Mouse (Mus musculus): ENCODE results near the gene S100a3.
A peak's percentile ranks its signal among the peaks of the same experiment; 100 is the strongest.

The S100a3 gene

DNA sequence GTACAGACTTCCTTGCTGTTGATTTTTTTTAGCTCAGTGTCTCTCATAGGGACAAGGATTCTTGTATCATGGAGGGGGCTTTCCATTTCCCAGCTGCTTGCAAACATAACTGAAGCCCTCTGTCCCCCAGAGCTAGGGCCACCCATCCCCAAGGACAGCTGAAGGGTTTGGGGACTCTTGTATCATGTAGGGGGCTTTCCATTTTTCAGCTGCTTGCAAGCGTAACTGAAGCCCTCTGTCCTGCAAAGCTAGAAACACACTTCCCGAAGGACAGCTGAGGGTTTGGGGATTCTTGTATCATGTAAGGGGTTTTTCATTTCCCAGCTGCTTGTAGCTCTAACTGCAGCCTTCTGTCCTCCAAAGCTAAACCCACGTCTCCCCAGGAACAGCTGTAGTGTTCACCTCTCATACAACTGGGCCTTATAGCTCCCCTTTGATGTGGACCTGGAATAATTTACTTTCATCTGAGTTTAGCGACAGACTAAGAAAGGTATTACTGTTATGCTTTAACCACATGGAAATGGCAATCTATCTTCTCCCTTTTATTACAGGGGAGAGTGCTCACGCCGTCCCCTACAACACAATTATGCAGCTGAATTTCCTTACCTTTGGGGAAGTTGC lies at the start of gene S100a3:
TSS of gene S100a3 (plus strand) at position 571 of the 621 bp plus-strand sequence.
- DNase-seq = no peak

DNA sequence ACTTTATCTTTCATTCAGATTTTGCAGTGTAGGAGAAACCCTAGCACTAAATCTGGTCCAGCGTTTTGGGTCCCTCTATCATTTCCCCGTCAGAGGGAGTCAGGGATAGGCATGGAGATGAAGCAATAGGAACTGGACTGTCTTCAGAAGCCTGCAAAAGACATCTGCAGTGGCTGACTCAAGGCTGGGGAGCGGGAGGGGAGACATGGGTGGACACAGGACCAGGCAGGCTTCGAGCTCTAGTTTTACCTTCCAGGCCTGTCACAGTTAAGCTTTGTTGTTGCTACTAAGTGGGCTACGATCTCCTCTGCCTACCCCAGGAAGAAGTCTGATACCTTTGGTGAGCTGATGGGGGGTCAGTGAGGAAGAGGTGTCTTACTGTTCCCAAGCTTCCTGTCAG lies 48.1 kb upstream of the S100a3 start:
- DNase-seq = no peak

DNA sequence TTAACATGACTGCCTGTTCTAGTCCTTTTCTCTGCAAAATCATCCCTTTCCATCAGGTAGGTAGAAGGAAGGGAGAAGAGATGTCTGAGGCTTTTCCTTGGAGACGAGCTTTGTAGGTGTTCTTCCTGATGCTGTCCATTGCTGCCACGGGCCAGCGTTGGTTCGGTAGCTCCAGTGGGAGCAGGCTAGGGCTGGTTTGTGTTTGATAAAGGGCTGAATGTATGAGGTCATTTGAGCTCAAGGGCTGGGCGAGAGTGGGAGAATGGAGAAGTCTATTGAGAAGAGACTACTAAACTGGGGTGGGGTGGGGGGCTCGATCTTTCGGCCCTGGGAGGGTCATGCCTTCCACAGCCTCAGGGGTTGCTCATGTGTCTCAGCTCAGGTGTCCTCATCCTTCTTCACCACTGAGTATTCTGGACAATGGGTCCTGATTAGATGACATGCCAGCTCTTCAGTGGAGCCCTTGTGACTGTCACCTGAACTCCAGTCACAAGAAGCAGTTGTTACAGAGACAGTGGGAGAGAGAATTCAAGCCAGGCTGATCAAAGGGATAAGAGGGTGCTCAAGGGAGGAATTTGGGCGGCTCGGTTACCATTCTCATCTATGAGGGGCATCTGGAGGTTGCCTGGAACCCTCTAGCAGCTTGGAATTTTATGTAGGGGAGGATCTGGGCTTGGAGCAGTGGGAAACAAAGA lies 47.3 kb upstream of the S100a3 start:
- DNase-seq = no peak

DNA sequence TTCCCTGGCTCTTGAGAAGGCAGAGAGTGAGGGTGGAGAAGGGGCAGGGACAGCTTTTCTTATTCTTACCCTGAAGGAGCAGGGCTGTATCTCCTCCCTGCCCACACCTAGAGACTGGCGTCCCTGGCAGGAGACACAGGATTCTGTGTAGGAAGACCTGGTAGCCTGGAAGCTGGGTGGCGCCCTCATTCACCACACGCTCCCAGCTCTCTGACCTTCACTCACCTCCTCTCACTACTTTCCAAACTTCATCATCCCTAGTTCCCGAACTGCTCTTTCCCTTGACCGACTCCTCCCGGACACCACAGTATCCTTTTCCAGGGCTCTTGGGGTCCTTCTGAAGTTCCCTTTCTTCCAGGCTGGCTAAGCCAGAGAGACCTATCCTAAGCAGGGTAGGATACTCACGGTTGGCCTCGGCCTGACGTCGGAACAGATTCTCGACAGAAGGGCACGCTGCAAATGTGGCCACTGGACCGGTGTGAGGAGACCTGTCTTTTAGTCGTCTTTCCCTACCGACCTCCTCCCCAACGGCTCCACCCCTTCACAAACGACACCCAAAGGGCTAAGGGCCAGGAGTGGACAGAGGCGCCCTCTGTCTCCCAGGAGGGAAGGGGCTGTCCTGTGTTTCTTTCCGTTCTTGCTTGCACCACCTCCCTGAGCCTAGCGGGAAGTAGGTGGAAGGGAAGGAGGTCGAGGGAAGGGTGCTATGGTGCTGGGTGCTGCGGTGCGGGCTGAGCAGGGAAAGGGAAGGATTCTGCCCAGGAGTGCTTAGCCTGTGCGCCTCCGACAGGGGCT lies 46.4 kb upstream of the S100a3 start, which contains the start of the genes S100a1 and S100a13:
TSS of gene S100a1 (minus strand) at position 597 of the 795 bp plus-strand sequence.
TSS of gene S100a13 (plus strand) at position 640 of the 795 bp plus-strand sequence.
- DNase-seq = peak in 1 of 2 experiments; percentile 33

DNA sequence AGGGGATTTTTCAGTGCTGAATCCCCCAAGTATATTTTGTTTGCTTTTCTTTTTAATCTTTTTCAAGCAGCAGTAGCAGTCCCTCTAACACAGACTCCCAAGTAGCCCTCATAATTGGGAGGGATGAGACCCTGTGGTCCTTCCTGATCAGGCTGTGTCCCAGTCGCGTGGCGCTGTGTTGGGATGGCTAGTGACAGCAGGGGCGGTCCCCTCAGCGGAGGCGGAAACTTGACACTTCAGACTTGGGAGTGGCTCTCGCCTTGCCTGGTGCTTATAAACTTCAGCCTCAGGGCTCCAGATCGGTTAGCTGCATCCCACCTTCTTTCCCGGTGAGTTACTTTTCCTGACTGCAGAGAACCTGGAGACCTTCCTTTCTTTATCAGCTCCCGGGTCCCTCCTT lies 45.7 kb upstream of the S100a3 start:
- no peak for DNase-seq

DNA sequence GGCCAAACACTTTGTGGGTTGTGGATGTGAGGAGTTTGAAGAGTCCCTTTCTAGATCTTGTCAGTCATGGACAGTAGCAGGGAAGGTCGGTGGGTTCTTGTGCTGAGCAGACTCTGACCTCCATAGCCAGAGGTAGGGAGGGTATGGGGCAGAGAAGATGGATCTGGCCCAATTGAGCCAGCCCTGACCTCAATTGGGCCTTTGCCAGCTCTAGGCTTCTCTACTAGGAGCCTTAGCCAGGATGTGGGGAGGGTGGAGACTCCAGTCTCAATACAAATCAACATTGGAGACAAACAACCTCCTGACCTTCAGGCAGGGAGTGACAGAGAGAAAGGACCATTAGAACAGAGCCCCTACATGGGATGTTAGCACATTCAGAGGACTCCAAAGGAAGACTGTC lies 45.1 kb upstream of the S100a3 start:
- no peak for DNase-seq

DNA sequence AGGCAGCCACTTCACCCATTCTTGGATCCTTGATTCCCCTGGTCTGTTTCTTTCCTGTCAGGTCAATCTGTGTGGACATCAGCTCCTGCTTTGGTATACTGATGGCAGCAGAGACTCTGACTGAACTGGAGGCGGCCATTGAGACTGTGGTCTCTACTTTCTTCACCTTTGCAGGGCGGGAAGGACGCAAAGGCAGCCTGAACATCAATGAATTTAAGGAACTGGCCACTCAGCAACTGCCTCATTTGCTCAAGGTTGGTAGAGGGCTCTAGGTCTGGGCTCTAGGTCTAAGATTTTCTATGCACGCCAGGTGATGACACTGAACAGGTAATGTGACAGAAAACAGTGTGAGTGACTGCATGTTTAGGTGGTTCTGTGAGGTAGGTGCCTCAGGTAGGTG lies 44.6 kb upstream of the S100a3 start:
- DNase-seq = no peak

DNA sequence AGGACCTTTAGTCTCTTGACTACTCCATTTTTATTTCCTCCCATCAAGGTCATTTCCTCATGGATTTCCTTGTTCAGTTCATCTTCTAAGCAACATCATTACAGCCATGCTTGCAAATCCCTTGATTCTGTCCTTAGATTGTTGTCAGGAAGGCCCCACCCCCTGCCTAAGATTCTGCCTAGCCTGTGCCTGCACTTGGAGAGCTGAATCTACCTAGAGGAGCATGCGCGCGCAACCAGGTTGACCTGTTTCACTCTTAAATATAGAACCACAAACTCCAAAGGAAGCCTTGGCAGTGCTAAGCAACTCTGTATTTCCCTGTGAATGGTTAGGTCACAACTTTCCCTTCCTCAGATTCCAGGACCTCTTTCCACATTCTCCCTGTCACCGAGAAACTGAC lies 42.7 kb upstream of the S100a3 start:
- DNase-seq = no peak

DNA sequence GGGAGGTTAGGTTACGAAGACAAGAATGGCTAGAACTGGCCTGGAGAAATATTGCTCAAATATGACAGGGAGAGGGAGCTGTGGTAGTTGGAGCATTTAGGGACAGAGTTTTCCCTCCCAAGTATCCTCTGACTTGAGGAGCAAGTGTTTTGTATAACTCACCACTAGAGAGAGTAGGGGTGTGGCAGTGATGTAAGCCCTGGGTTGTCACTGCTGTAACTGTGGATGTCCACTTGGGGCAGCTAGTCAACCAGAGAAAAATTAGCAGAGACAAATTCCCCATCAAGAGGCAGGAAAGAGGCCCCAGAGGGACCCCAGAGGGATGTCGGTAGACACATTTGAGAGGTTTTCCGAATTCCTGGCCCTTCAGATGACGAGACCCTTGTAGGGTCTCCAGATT lies 35.0 kb upstream of the S100a3 start:
- peak; percentile 51 for DNase-seq

DNA sequence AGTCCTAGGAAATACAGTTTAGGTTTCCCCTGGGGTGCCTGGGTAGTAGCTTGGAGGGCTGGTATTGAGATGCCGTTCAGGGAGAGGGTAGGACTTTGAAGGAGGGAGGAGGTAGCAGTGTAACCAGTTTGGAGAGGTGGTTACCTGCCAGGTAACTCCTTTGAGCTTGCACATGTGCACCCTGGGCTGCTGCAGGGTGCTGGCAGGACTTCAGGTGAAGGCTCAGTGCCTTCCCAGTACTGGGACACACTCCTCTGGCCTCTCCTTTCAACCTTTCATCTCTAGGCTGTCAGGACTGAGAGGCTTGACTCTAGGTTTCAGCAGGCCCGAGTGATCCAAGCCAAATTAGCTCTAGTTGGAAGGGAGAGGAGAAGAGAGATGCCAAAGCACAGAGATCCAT lies 34.3 kb upstream of the S100a3 start:
- DNase-seq = no peak

DNA sequence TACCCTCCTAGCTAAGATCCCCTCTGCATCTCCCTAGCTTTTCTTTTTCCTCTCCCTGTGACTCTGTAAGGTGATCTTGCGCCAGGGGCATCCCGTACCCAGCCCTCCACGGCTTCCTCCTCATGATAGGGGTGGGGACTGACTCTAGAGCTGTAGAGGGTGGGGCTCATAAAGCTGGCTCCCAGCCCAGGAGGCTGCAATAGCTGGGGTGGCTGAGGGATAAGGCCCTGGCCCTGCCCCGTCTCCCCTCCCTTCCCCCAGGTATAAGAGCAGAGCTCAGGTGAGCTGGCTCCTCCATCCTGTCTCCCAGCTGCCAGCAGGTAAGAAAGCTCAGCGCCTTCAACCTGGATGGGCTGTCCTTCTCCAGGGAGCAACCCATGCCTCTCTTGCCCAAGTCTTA lies 33.8 kb upstream of the S100a3 start, which contains the start of gene S100a14:
TSS of gene S100a14 (plus strand) at position 277 of the 400 bp plus-strand sequence.
- DNase-seq = no peak

DNA sequence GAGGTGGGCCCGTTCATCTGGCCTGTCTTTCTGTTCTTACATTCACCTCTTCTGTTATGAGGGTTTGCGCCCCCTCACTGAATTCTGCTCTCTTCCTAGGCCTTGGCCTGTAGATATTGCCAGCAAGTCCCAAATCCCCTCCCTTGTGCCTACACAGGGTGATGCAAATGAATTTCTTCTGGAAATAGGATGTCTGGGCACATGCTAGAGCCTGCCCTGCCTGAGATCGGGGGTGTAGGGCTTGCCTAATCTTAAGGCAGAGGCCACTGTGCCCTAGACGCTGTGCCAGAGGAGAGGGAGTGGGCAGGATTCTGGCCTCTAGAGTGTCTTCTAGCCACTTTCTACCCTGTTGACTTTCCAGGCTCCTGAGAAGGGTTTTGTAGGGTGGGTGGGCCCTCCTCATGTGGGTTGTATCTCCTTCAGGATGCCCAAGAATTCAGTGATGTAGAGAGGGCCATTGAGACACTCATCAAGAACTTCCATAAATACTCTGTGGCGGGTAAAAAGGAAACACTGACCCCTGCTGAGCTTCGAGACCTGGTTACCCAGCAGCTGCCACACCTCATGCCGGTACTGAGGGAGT lies 33.0 kb upstream of the S100a3 start:
- DNase-seq = no peak

DNA sequence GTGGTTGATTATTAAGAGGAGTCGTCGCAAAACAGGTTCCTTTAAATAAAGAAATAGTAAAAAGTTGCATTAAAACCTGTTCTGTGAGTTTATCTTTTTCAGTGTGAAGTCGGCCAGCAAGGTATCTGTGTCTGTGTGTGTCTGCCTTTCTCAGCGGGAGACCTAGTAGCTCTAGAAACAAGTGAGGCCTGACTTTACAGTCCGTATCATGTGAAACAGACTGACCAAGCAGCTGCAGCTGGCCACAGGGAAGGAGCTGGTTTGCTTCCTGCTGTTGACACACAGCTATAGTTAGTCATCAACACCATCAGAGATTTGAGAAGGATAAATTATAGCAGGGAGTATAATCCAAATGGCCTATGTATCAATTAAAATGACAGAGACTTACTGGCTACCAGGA lies 28.7 kb upstream of the S100a3 start:
- DNase-seq = no peak

DNA sequence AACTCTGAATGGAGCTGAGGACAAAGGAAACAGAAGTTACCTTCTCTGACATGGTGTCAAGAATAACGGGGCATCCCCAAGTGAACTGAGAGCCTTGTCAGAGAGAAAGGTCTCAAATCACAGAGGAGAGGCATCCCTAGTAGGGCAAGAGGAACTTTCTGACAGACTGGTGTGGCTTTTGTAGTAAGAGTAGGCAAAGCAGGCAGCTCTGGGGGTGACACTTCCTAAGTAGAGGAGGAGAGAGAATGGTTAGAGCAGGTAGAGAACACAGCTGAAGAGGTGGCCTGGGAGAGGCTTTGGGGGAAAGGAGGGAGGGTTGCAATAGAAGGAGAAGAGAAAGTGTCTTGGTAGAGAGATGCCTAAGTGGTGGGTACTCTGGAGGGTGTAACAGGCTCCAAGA lies 24.9 kb upstream of the S100a3 start:
- no peak for DNase-seq

DNA sequence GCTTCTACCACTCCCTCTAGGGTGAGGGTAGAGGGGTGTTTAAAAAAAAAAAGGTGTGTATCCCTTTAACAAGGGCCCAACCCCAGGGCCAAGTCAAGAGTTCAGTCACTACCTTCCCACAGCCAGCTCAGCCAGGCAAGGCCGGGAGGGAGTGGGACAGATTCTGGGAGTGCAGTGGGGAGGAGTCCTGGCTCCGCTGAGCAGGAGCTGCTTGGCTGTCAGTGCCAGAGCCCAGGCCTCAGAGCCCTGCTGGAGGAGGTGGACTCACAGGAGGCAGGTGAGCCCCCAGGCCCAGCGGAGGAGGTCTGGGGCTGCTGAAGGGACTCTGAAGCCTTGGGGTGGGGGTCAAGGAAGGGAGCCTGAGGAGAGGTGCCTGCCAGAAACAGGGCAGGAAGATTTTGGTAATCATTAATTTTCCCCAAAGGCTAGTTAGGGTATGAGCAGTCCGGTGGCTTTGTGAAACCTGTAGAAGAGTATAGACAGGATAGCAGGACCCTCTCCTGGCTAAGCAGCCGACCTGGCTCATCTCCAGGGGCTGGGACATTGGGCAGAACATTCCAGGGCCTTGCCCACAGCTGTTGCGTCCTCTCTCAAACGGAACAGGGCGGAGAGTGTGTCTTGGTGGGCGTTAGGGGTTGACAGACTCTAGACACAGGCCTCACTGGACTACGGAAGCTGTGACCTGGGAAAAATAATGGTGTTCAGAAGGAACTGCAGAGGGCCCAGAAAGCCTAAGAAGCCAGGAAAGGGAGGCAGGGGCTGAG lies 23.1 kb upstream of the S100a3 start, which contains the start of gene S100a16:
TSS of gene S100a16 (plus strand) at position 114 of the 764 bp plus-strand sequence.
- DNase-seq = peak; percentile 55 to 59

DNA sequence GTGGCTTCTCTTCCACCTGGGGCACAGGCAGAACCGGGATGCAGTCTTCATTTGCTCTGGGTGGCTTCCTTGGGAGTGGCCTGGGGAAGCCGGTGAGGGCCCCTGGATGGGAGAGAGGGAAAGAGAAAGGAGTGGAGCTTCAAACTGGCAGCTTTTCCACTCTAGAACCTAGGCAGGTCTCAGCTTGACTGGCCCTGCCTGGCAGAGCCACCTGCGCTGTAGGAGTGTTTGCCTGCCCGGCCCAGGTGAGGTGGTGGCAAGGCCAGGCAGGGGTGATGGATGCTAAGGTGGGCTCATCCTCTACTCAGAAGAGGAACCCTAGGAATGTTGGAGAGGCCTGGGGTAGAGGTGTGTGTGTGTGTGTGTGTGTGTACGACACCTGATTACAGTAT lies 22.5 kb upstream of the S100a3 start:
- no peak for DNase-seq

DNA sequence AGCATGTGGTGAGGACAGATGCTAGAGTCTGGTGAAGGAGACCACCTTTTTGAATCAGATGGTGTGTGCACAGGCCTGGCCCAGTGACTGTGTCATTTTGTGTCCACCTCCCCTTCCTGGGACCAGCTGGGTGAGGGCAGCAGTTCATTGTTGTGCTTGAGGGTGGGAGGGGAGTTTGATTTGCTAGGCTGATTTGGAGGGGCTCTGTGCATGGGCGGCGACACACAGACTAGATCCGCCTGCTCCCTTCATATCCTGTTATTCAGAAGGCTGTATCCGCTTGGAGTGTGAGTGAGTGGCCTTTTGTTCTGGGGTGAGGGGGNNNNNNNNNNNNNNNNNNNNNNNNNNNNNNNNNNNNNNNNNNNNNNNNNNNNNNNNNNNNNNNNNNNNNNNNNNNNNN lies 19.5 kb upstream of the S100a3 start:
- no peak for DNase-seq

DNA sequence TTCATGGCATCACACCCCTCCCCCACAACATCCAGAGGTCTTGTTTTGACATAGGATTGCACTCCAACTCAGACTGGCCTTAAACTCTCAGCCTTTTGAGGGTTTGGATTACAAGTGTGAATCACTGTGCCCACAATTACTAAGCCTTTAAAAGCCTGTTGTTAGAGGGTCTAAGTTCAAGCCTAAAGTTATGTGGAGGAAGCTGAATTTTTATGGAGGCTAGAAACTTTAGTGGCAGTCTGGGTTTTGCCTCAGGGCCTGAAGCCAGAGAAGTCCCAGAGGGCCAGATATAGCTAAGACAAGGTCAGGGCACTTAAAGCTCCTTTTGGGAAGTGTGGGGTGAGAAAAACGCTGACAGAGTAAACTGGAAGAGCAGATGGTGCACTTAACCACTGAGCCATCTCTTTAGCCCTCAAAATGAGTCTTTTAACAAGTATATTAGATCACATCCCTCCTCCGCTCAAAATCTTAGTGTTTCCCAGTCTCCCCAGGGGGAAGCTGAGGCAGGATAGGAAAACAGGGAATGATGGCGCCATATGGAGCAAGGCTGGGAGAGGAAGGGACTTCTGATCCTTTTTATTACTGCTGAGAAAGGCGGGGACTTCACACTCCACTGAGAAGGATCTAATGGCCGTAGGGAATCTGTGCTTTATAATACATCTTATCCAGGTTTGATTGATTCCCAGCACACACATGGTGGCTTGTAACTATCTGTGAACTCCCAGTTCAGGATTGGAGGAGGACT lies 10.5 kb upstream of the S100a3 start:
- no peak for DNase-seq

DNA sequence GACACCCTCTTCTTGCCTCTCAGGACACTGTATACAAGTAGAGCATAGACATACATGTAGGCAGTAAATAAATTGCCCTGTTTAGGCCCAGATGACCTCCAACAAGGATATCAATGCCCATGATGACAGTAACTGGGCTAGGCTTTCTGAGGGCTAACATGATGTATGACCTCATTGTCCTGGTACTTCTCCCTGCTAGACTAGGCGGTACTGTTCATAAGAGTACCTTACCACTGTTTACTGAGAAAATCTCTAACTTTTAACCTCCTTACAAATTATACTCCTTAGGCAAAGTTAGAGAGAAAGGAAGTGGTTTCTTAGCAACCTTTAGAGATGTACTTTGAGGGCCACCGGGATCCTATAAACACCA lies 10.0 kb upstream of the S100a3 start:
- no peak for DNase-seq

DNA sequence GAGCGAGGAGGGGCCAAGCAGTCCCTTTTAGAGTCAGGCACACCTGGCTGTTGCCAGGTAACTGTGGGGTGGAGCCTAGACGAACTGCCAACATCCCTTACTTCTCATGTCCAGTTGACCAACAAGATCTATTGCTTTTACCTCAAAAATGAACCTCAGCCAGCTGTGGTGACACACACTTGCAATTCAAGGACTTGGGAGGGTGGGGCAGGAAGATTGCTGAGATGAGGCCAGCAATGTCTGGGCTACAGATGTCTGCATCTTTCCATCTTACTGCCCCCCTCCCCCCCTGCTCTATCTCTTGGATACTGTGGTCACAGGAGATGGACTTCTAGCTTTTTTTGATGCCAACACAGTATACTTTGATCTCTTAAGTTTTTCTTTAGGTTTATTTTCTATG lies 8.1 kb upstream of the S100a3 start:
- DNase-seq = no peak

DNA sequence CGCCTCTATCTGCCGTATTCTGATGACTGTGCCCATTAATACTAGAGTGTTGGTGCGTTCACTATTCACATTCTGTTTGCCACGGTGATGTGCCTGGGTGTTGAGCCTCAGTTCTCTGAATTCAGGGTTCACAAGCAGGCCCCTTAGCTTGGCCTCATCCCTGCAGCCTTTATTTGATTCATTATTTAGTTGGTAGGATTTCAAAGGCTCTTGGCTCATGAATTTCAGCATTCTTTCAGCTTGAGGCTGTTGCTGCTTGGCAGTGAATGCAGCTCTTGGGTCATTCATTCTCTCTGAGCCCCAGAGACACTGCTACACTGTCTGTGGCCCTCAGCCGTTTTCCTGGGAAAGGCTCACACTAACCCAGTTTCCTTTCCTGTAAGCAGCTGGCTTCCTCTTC lies 4.4 kb upstream of the S100a3 start:
- peak in 1 of 2 experiments; percentile 13 for DNase-seq

DNA sequence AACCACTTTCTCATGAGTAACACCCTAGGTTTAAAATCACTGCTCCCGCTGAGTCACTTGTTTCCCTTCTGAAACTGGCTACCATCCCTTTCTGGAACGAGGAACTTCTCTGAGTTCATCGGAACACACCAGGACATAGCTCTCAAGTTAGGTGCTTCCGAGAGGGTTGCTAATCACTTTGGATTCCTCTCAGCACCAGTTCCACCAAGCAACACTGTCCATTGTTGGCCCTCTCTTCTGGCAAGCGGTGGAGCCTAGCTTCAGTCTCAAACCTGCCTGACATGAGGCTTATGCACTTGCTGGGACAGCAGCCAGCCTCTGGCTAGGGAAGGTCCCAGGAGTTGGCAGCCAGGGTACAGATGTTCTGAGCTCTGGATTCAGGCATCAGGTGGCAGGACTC lies 14.3 kb downstream of the S100a3 start:
- no peak for DNase-seq
